Comparison of ENCODE assay signal across 8 mouse cellular contexts in genomic region chr13:37963354-37964007, GRCm38 (mm10). TPM values are rescaled to one million over a fixed set of nuclear protein-coding genes. Genes with fewer than 3 reads are reported as not detected.
A peak's percentile ranks its signal among the peaks of the same experiment; 100 is the strongest.
DNase-seq lines count a peak whose midpoint lies in the region; ATAC-seq and TF ChIP-seq lines count a peak whose summit lies in the region.

No protein-coding gene starts in this region.

- H3K4me2 ChIP-seq in heart, embryonic 16.5 days (ENCODE audit: low read depth, low read length) = peak overlapping the region; percentile 80
- peak overlapping the region; percentile 80 for H3K4me2 ChIP-seq in liver, embryonic 14.5 days (ENCODE audit: low read depth)
- peak overlapping the region; percentile 64 for H3K4me2 ChIP-seq in stomach, embryonic 15.5 days

- H3K9me3 ChIP-seq in E14TG2a.4 (ENCODE audit: low read length) = no peaks in the 10 kb centered on the region
- no peaks in the 10 kb centered on the region; the same call in 1 of the 2 replicates for H3K9me3 ChIP-seq in forebrain, embryonic 10.5 days
- no peaks in the 10 kb centered on the region for H3K9me3 ChIP-seq in heart, embryonic 16.5 days (replicated peaks; ENCODE audit: control insufficient read depth, low read length)
- H3K9me3 ChIP-seq in liver, embryonic 14.5 days (ENCODE audit: control insufficient read depth, low read length) = no peaks in the 10 kb centered on the region
- no peaks in the 10 kb centered on the region for H3K9me3 ChIP-seq in stomach, embryonic 15.5 days

- peak overlapping the region; percentile 66 for H3K9ac ChIP-seq in heart, embryonic 16.5 days (ENCODE audit: low read length)
- H3K9ac ChIP-seq in liver, embryonic 14.5 days (replicated peaks) = peak overlapping the region; percentile 60
- no peak overlapping the region for H3K9ac ChIP-seq in stomach, embryonic 15.5 days

- peak; percentile 87 for TF ChIP-seq CTCF in E14TG2a.4 (conservative IDR thresholded peaks at IDR 0.05; ENCODE audit: low read length)
- TF ChIP-seq CTCF in liver, embryonic 14.5 days (IDR thresholded peaks at IDR 0.05; ENCODE audit: low read depth) = peak; percentile 97

- ATAC-seq in heart, embryonic 16.5 days (replicated peaks; ENCODE audit: extremely low read depth, insufficient read depth, low FRiP score) = no peak; the same call in 1 of the 2 replicates
- no peak for ATAC-seq in liver, embryonic 14.5 days (ENCODE audit: insufficient read depth)
- 0 out of 2 replicates have a peak, but pooled peaks have one; percentile 11 for ATAC-seq in stomach, embryonic 15.5 days (ENCODE audit: insufficient read depth, low FRiP score, low read depth)

- 1% methylated on average over 12 of the region's 12 CpGs for WGBS in forebrain, embryonic 10.5 days
- WGBS in heart, embryonic 16.5 days = 1% methylated on average over 12 of the region's 12 CpGs
- 2% methylated on average over 12 of the region's 12 CpGs for whole genome bisulfite sequencing in liver, embryonic 14.5 days (ENCODE audit: insufficient replicate concordance)
- 4% methylated on average over 12 of the region's 12 CpGs for WGBS in stomach, embryonic 15.5 days

- TF ChIP-seq EP300 in liver, embryonic 14.5 days (IDR thresholded peaks at IDR 0.05; ENCODE audit: low read depth) = no peak

- peaks cover 68% of the 10 kb centered on the region for H3K4me1 ChIP-seq in E14TG2a.4 (replicated peaks; ENCODE audit: low read depth, low read length)
- peaks cover 49% of the 10 kb centered on the region for H3K4me1 ChIP-seq in forebrain, embryonic 10.5 days
- H3K4me1 ChIP-seq in heart, embryonic 16.5 days (ENCODE audit: control insufficient read depth, insufficient read depth, low read length) = peaks cover 16% of the 10 kb centered on the region
- H3K4me1 ChIP-seq in liver, embryonic 14.5 days (replicated peaks; ENCODE audit: control insufficient read depth in 2 of 2, insufficient read depth in 2 of 2, low read length in 1 of 2) = peaks cover 32 to 40% of the 10 kb centered on the region in 2 experiments
- H3K4me1 ChIP-seq in stomach, embryonic 15.5 days = peaks cover 22% of the 10 kb centered on the region

- DNase-seq in c-Kit-positive CD71-negative TER-119-negative erythroid progenitor cells, embryonic 14.5 days (ENCODE audit: low read depth) = peak; percentile 93
- DNase-seq in forebrain, embryonic 10.5 days (ENCODE audit: extremely low spot score, low spot score) = peak; percentile 81
- DNase-seq in kidney, postnatal 14 days = peak; percentile 80
- DNase-seq in liver, embryonic 14.5 days (ENCODE audit: low read depth in 3 of 3, low spot score in 3 of 3) = peak; percentile 60 to 81 (median 64)
- peak; percentile 56 to 71 for DNase-seq in natural killer cell, adult 2 months (ENCODE audit: low spot score in 2 of 2)

- 0 out of 2 replicates have a peak, but pooled peaks cover 9% of the 10 kb centered on the region for H3K27me3 ChIP-seq in E14TG2a.4 (ENCODE audit: insufficient read depth, low read length)
- peaks cover 17% of the 10 kb centered on the region for H3K27me3 ChIP-seq in forebrain, embryonic 10.5 days (ENCODE audit: poor library complexity, severe bottlenecking)
- H3K27me3 ChIP-seq in heart, embryonic 16.5 days (ENCODE audit: control insufficient read depth, insufficient read depth, low read length) = no peaks in the 10 kb centered on the region
- H3K27me3 ChIP-seq in liver, embryonic 14.5 days (ENCODE audit: control insufficient read depth, insufficient read depth, low read length) = no peaks in the 10 kb centered on the region
- no peaks in the 10 kb centered on the region for H3K27me3 ChIP-seq in stomach, embryonic 15.5 days (replicated peaks)

- peak overlapping the region; percentile 67 for H3K4me3 ChIP-seq in E14TG2a.4 (replicated peaks; ENCODE audit: low read length)
- H3K4me3 ChIP-seq in forebrain, embryonic 10.5 days = peak overlapping the region; percentile 52
- peak overlapping the region; percentile 50 for H3K4me3 ChIP-seq in heart, embryonic 16.5 days (ENCODE audit: low read length)
- peak overlapping the region; percentile 53 to 64 for H3K4me3 ChIP-seq in liver, embryonic 14.5 days (ENCODE audit: insufficient read depth in 1 of 2, low read depth in 2 of 2, low read length in 2 of 2)
- H3K4me3 ChIP-seq in stomach, embryonic 15.5 days (replicated peaks) = peak overlapping the region; percentile 42

- peak overlapping the region; percentile 81 for H3K27ac ChIP-seq in forebrain, embryonic 10.5 days
- no peak overlapping the region; the same call in 1 of the 2 replicates for H3K27ac ChIP-seq in heart, embryonic 16.5 days (ENCODE audit: low read length)
- H3K27ac ChIP-seq in liver, embryonic 14.5 days = peak overlapping the region; percentile 8; the same call in 1 of the 2 replicates
- H3K27ac ChIP-seq in stomach, embryonic 15.5 days = no peak overlapping the region

- H3K36me3 ChIP-seq in E14TG2a.4 (ENCODE audit: insufficient read depth, low read length) = no peaks in the 10 kb centered on the region
- no peaks in the 10 kb centered on the region for H3K36me3 ChIP-seq in forebrain, embryonic 10.5 days (replicated peaks)
- H3K36me3 ChIP-seq in heart, embryonic 16.5 days (ENCODE audit: control insufficient read depth, insufficient read depth) = no peaks in the 10 kb centered on the region
- no peaks in the 10 kb centered on the region for H3K36me3 ChIP-seq in liver, embryonic 14.5 days (replicated peaks; ENCODE audit: control insufficient read depth, insufficient read depth, low read depth)
- no peaks in the 10 kb centered on the region for H3K36me3 ChIP-seq in stomach, embryonic 15.5 days

RNA-seq across cellular contexts. Expression of gene Ssr1, which starts 30.5 kb away (rescaled TPM):
- 117 and 126 TPM in 2 replicates for polyA plus RNA-seq in forebrain, embryonic 10.5 days (2016; fragmentation: Nextera tagmentation; extraction: Ambion mirVana)
- 80.0 and 81.2 TPM in 2 replicates for polyA plus RNA-seq in heart, embryonic 16.5 days (2015; fragmentation: Nextera tagmentation; extraction: Ambion mirVana)
- polyA plus RNA-seq in liver, embryonic 14.5 days (2012; rRNA removed) = 7.5 and 17.0 TPM in 2 replicates
- polyA plus RNA-seq in liver, embryonic 14.5 days (2014; fragmentation: Nextera tagmentation; extraction: Ambion mirVana) = 71.9 and 74.3 TPM in 2 replicates
- 149 and 157 TPM in 2 replicates for polyA plus RNA-seq in stomach, embryonic 15.5 days (2015; fragmentation: Nextera tagmentation; extraction: Ambion mirVana)

Comparison
In these comparisons a context has a peak if more than half of its experiments do, and no peak if none do; other contexts are left out.
1. H3K27ac ChIP-seq: peak in forebrain, embryonic 10.5 days (single experiment) and liver, embryonic 14.5 days (single experiment); none in heart, embryonic 16.5 days (single experiment) and stomach, embryonic 15.5 days (single experiment).
2. Peak in every context shown above with its lines, with median percentiles within 50 percentile points of each other: H3K4me3 ChIP-seq, DNase-seq and H3K4me2 ChIP-seq.